Mouse (Mus musculus) kidney, adult 2 months (tissue): ENCODE results near the gene Gm17019.
"Not testable (repeated sequence)": the region's sequence is repeated elsewhere in the genome, so short reads cannot be mapped to it uniquely, and the experiment has no call there.

ENCODE experiments used
- CTCF ChIP-seq: fragments of 200-500 bp; conservative IDR thresholded peaks from 2 replicates; pipeline ENCODE4 v1.5.1; 2011; ENCODE audit warnings: low read depth, mild to moderate bottlenecking, control low read depth, low read length, moderate library complexity, mixed read lengths; ENCODE audit not compliant: insufficient read depth, insufficient read length
- POLR2A ChIP-seq: fragments of 200-500 bp; IDR thresholded peaks from one replicate; pipeline ENCODE4 v1.6.1; 2011; ENCODE audit warnings: low read depth, low read length, control low read depth

DNA sequence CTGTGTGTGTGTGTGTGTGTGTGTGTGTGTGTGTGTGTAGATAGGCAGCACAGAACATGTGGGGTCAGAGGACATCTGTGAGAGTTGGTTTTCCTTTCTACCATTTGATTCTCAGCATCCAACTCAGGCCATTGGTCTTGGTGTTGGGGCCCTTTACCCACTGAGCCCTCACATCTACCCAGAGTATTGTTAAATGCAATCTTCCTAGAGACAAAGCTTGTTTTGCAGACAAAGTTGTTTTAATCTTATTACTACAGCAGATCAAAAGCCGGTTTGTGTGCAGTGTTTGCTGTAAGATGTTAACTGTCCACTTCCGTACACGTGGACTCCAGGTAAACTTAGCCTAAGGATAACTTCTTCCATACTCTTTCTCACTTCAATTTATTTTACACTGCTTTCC is 26.5 kb downstream of the Gm17019 start:
- not testable (repeated sequence) for TF ChIP-seq CTCF, POLR2A
